Mouse (Mus musculus) v-Abl transformed pro-B cells (cell line): ENCODE measurements at regions not wholly inside any gene's neighbourhood (a gene's known extent, or its start where the extent isn't known, plus 50 kb on each side); places are given as distances from the start of the nearest gene placed in this dataset.

Source experiments
- in situ Hi-C, 2 experiments: fragments of 400-800 bp; cut with MboI; formaldehyde crosslinking; loops; one replicate each; pipeline ENCODE4 v1.15.1; 2025; ENCODE audit not compliant: unreplicated experiment in 2 of 2

DNA sequence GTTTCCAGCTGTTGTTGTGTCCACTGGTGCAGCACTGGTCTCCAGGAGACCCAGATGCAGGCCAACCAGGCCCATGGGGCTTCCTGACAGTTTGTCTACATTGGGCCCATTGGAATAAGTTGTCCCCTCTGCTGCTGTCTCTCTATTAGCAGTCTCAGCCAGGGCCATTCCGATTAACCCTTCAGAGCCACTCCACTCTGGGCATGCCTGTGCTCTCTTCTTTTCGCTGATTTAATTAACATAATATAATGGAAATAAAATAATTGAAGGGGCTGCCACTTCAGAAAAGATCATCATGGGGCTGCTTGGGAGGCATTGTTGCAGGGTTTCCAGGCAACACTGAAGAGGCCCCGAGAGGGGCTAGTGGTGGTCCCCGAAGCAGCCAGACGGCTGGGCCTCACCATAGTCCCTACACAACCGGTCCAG, 231.5 kb downstream of the Mycn start:
- in situ Hi-C loops: no loop called here

DNA sequence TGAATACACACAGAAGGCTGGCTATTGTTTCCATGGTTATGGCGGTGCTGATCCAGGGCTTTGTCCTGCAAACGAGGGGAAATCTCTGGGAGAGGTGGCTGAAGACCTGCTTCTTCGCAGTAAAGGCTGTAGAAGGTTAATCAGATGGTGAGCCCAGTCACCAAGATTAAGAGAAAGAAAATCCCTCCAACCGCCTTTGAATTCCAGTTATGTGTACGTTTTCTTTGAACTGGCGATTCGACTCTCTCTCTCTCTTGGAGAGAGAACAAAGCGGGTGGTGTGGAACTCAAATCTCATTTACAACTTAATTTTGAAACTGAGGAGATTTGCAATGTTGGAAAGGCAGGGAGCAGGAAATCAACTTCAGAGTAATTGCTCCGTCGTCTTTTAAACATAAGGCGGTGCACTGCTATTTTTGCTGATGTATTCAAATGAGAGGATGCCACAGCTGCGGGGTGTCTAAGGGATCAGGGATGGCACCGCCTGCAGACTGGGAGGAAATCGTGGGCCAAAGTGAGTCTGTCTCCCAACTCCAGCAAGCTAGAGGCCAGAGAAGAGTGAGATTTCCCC, 232.7 kb downstream of the Mycn start:
- in situ Hi-C loops: no loop called here

DNA sequence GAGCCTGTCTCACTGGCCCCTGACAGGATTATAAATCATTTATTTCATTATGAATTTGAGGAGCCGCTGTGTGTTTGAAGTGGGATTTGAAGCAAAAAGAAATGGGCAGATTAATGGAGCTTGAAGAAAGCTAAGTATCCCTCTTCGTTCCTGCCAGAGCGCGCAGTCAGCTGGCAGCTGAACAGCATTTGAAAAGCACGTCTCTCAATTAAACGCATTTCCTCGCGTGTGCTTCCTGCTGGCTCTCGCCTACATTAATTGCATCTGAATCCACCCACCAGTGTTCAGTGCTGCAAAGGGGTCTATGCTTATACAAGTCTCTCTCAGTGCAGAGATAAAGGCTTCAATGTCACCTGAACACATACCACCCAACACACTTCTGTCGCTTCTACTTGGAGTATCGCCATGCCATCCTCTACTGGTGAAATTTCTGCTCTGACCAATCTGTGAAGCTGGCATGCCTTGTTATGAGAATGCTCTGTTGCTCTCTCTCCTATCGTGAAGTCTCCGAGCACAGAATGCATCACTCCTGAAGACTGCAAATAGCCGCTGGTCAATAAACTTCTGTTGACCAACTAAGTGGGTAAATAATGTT, 235.3 kb downstream of the Mycn start:
- in situ Hi-C loops: no loop called here

DNA sequence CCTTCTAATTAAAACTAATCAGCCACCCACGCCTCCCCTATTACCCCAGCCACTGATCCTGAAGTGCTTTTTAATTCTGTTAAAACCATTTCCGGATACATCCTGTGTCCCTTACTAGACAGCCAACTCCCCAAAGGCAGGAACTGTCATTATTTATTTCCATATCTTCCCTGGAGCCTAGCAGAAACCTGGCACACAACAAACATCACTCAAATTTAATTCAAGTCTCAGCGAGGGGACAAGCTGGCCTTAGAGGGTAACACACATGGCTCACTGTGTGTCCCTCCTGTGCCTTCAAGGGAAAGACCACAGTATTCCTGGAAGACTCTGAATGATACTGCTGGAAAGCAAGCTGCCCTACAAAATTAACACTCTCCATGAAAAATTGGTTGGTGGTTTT, 240.0 kb downstream of the Mycn start:
- in situ Hi-C loops: no loop called here

DNA sequence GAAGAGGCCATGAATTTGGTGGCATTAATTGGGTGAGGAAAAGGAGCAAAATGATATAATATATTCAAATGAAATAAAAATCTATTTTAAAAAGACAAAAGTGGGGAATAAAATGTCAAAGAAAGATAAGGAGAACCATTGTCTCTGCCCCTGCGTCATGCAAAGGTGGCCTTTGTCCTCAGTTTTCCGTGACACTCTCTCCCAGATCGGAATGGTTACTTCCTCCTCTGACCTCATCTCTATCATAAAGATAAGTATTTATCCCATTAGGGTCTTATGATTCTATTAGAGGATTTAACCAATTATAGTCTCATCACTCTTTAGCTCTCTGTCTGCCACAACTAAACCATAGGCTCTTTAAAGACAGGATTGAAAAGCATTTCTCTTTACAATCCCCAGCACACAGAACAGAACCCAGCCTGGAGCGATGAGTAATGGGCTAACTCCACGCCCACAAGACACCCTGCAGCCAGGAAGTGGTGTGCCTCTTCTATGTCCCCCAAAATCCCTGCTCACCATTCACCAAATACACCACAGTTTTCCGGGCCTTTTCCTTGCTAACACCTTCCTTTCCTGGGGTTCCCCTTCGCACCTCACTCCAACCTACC, 240.6 kb downstream of the Mycn start:
- in situ Hi-C loops: no loop called here

DNA sequence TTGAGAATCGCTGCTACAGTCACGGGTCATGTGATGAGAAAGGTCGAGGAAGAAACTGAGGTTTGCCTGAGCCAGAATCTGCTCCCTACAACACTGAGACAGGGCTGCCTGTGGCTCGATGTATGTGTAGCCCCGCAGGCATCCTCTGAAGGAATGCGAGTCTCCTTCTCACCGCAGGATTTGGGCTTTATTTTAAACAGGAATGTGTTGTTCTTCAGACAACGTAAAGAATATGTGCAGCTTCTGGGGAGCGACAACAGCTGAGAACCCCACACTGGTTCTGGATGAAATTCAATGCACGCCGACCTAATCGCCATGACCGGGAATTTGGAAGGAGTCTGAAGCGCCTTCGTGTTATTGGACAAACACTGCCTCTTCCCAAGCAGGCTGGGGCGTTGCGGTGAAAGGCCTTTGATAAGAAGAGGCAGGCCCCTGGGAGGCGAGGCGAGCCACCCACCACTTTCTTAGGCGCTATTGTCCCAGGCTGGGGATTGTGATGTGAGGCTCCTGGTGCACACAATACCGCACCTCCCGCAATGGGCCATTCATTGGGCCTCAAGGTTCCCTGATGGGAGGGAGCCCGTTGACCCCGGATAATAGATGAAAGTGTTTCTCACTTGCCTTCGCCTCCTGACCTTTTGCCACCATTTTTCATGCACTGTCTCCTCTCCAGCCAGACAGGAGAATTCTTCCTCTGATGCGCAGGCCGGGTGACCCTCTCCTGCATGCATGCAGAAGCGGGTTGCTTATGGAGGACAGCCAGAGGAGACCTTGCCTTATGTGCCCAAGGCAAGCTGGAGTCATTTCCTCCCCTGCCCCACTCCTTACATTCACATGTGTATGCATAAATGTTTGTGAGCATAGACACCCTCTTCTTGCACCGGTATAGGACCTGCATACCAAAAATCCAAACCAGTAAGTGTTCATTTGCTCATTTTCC, 247.6 kb downstream of the Mycn start:
- in situ Hi-C loops: no loop called here

DNA sequence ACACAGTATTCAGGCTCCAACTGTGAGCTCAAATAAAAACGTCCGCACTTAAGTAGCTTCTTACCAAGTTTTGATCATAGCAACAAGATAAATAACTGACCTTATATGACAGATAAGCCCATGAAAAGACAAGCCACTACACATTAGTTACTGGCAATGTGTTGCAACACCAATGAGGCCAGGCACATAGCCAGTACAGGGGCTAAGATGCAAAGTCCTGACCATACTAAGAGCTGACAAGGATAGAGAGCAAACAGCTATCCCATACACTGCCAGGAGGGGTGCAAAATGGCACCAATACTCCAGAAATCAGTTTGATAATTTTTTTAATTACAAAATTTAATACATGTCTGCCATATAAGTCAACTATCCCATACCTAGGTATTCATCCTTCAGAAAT, 254.3 kb downstream of the Mycn start:
- in situ Hi-C loops: no loop called here

DNA sequence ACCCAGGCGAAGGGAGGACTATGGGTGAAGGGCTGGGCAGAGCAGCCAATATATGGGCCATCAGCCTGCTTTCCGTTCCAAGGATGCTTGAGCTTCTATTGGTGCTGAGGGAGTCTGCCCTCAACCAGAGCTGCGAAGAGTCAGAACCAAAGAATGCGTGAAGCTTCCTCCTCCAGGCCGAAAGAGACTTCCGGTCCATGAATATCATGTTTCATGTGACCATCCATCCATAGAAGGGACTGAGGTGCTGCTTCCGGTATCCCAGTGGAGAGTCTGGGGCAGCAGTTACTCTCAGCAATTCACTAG, 256.5 kb downstream of the Mycn start:
- in situ Hi-C loops: no loop called here

DNA sequence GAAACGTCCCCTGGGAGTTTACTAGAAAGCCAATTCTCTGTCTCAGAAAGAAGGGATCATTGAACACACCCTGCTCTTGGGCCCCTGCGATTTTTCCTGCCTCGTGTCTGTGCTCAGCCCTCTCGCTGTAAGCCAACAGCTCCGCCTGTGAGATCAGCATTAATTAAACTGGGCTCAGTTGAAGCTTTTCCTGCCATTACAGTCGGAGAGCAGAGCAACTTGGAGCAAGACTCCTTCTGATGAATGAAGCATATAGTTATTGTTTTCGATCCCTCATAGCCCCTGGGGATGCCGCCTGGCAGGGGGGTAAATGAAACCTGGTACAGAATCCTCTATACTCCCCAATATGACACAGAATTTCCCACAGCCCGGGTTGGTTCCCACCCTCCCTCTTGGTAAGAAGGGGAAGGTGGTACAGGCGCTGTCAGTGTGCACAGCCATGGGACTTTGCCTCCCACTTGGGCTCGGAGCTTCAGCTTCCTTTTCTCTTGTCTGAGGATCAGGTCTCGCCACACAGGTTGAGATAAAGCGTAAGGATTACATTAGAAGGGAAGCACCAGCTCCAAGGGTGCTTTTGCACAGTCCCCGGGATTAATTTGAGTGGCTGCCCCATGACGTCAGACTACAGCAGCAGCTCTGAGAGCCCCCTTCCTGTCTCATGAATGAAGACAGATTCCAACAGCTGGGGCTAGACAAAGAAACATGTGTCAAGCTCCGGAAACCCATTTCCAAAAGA, 257.1 kb downstream of the Mycn start:
- in situ Hi-C loops: no loop called here

DNA sequence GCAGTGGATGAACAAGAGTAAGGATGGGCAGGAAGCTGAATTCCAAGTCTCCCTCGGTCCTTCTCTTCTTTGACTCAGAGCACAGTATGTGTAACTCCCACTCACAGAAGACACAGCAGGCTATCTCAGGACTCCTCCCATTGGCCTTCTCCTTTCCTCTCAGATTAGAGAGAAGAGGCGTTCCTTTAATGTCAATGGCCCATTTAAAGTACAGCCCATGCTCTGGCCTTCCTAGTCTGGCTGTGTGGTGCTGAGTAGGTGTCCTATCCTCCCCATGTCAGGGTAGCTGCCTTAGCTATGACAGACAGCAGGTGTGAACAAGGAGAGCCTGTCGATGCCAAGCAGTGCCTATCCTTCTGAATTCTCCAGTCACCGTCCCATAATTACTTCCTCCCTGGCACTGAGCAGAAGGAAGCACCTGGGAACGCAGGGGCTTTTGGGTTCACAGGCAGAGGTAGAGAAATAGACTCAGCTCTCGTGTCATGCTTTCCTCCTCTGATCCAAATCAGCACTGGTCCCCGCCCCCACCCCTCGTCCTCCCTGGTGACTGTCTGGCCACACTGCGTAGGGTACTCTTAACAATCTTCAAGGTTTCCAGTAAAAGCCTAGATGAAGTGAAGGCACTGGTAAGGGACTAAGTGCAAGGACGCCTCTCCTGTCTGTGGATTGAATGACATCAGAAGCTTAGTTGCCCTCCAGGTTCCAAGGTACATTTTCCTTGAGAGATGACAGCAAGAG, 257.8 kb downstream of the Mycn start:
- in situ Hi-C loops: no loop called here

DNA sequence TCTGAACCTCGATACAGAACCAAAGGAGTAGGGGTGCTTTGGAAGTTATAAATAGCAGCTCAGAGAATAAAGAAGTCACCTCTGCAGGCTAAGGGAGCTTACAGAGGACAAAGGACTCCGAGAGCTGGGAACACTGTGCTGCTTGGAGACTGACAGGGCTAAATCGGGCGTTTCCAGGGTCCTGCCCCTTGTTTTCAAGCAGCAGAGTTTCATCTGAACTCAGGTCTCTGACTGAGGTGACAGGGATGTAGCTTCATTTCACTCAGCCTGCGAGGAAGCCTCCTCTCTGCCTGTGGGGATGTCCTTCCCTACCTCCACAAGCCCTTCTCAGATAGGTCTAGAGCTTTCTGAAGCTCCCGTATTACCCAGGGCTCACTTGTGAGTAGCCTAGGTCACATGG, 260.6 kb downstream of the Mycn start:
- in situ Hi-C loops: no loop called here

DNA sequence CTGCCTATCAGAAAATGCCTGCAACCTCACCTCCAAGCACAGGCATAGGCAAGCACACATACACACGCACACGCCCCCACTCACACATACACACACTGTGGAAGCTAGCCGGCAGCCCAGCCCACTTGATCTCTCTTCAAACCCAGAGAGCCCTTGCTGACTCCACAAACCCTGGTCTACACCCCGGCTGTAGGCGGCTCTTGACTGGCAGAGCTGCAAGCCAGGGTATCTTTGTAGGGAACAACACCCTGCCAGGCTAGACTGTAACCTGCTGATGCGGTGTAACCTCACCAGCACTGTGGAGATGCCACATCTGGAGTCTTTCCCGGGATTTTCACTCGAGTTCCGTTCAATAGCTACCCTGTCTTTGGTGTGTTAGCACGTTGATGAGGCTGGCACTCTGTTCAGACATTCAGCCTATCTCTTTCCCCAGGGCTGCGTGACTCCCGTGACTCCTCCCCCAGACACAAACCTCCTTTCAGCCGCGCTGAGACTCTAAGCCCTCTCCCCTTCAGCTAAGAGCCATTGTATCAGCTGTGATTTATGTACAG, 261.3 kb downstream of the Mycn start:
- in situ Hi-C loops: no loop called here

DNA sequence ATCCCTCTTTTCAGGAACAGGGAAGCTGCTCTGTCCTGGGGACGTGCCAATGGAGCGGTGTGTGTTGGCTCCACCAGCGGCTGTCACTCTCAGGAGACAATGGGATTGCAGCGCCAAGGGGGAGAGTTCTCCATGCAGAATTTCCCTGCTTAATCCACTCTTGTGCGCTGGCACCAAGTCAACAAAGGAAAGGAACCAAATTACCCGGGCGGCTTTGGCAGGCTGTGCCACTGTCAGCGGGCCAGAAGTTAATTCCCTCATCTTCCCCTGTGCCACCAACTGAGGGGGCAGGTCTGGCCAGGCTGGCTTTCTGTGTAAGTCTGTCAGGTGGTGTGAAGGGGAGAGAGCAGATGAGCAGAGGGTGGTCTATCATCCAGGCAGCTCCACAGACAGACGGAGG, 265.0 kb downstream of the Mycn start:
- in situ Hi-C loops: no loop called here

DNA sequence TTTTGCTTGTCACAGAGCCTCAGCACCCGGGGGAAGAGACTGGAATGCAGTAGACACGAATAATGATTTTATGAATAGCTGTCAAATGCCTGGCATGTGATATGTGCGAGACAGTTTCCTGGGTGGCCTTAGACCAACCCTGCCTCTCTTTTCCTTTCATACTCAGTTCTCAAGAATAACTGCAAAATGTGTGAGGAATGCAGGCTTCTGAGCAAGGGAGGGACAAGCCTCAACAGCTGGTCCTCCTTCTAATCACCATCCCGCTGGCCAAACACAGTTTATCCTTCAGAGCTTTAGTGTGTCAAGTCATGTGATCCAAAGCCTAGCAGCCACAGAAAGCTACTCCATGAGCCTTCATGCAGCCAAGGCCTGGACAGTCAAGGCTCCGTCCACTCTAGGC, 271.8 kb downstream of the Mycn start:
- in situ Hi-C loops: no loop called here

DNA sequence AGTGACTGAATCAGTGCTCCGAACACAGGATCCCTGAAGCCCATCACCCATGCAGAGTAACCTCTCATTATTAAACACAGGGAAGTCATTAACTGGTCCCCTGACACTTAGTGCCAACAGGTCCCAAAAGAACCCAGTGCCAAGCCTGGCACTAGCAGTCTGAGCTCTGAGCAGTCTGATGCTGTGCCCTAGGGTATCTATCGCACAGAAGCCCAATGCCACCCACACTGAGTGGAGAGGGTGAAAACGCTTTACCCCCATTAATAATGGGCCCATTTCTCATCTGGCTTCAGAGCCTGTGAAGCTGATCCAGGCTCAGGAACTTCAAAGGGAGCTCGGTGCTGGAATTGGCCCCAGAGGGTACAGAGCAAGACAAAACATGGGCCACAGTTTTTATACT, 272.8 kb downstream of the Mycn start:
- in situ Hi-C loops: no loop called here

DNA sequence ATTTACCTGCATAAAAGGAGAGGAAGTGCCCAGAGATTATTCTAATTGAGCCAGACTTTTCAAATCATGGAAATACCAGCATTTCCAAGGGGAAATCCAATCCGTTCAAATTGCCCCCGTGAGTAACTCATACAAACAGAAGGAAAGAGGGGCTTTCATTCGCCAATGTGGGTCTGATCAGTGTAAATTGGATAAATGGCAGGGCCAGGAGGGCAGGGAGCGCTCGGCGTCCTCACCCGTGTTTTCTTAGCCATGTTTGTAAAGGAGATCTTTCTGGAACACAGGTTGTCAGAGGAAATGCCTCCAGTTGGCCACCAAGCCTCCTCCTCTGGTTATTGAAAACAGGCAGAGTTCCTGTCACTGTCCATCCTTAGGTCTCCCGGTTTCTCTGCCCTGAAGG, 286.1 kb downstream of the Mycn start:
- in situ Hi-C loops: no loop called here

DNA sequence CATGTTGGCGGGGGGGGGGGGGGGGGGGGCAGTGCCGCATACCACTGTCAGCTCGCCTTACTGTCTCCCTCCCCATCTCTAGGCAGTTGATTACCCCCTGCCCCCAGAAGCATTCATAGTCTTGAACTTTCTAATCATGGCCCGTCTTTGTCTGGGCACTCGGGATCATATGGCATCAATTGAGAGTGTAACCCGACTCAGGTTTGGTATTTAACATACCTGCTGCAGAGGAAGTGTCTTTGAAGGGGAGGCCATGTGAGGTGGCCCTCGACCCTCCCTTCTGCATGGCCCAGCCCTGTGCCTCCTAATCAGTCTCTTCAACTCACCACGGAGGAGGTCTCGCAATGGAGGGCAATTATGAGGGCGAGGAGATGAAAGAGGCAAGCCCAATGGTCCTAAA, 286.5 kb downstream of the Mycn start:
- in situ Hi-C loops: no loop called here

DNA sequence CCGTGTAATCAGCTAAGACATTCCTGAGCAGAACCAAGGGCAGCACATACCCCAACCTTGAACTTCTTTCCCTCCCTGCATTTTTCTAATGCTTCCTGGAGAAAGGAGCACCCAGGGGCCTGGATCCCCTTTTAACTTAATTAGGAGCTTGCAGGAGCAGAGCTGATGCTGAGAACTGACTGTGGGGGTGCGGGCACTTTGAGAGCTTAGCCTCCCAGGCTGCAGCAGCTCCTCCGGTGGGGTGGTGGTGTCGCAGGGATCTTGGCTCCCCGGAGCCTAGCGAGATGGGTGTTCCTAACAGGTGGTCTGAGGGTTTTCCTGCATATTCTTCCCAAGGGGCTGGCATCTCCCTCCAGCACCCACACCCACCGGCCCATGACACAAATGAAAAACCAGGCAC, 289.4 kb downstream of the Mycn start:
- in situ Hi-C loops: no loop called here

DNA sequence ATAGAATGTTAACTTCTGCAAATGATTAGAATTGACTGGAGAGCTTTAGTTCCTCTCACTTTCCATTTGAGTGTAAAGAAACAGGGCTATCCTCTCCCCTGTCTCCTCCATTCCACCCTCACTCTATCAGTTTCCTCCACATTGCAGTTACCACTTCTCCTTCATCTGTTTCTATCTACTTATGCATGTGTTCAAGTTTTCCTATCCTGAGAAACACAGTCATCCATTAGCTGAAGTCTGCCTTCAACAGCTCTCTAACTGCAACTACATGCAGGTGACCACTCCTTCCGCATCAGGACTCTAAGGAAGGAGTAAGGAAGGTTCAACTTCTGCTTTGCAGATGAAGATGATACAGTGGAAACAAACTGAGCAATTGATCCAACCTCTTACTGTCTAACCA, 291.4 kb downstream of the Mycn start:
- in situ Hi-C loops: no loop called here

DNA sequence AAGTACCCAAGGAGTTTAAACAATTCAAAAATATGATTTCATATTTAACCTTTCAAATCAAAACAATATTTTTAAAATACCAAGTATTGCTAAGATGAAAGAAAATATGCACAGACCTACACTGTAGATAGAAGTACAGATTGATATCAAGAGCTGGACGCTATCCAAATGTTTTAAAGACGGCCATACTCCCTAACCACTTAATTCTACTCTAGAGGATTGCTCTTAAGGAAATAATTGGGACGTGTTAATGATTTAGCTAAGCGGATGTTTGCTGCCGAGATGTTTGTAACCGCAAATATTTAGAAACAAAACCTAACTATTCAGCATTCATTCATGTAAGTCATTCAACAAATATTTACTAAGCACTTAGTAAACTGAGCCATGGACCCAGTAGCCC, 294.2 kb downstream of the Mycn start:
- in situ Hi-C loops: loop anchor here in 1 of 2 experiments (25.0 kb wide), 1 partner anchor 565 kb away; no protein-coding TSS in a partner anchor
